Mouse (Mus musculus): ENCODE data around the gene Med17.
A peak's percentile ranks its signal among the peaks of the same experiment; 100 is the strongest.

Med17 gene

GRCm38 (mm10) chr9:15288402-15288801, 8.7 kb upstream of the Med17 start:
- no peak for DNase-seq (ENCODE audit: low spot score)

GRCm38 (mm10) chr9:15287846-15288245, 8.1 kb upstream of the Med17 start:
- no peak for DNase-seq (ENCODE audit: low spot score)

GRCm38 (mm10) chr9:15285443-15285842, 5.7 kb upstream of the Med17 start:
- no peak for DNase-seq (ENCODE audit: low spot score)

GRCm38 (mm10) chr9:15280491-15280879, 754 bp upstream of the Med17 start:
- no peak for DNase-seq (ENCODE audit: low spot score)

- no peak for DNase-seq (ENCODE audit: low spot score)
Observed at GRCm38 (mm10) chr9:15279139-15279648, 537 bp downstream of the Med17 start.

GRCm38 (mm10) chr9:15278343-15278742, 1.4 kb downstream of the Med17 start:
- no peak for DNase-seq (ENCODE audit: low spot score)

- no peak for DNase-seq (ENCODE audit: low spot score)
Observed at GRCm38 (mm10) chr9:15276855-15277254, 2.9 kb downstream of the Med17 start.

GRCm38 (mm10) chr9:15273981-15274380, 5.8 kb downstream of the Med17 start:
- no peak for DNase-seq (ENCODE audit: low spot score)

- DNase-seq (ENCODE audit: low spot score): no peak
Observed at GRCm38 (mm10) chr9:15263487-15263886, 16.2 kb downstream of the Med17 start.

GRCm38 (mm10) chr9:15261980-15262379, 17.8 kb downstream of the Med17 start:
- DNase-seq (ENCODE audit: low spot score): no peak

- no peak for DNase-seq (ENCODE audit: low spot score)
Observed at GRCm38 (mm10) chr9:15256214-15256613, 23.5 kb downstream of the Med17 start.

- DNase-seq (ENCODE audit: low spot score): no peak
Observed at GRCm38 (mm10) chr9:15254501-15254900, 25.2 kb downstream of the Med17 start.

- no peak for DNase-seq (ENCODE audit: low spot score)
Observed at GRCm38 (mm10) chr9:15252196-15252595, 27.5 kb downstream of the Med17 start.

- DNase-seq (ENCODE audit: low spot score): no peak
Observed at GRCm38 (mm10) chr9:15250376-15250775, 29.4 kb downstream of the Med17 start.

- DNase-seq (ENCODE audit: low spot score): no peak
Observed at GRCm38 (mm10) chr9:15245319-15246075, 34.2 kb downstream of the Med17 start.

- peak; percentile 12 for DNase-seq (ENCODE audit: low spot score)
Observed at GRCm38 (mm10) chr9:15242130-15242529, 37.6 kb downstream of the Med17 start.

- peak; percentile 85 for DNase-seq (ENCODE audit: low spot score)
Observed at GRCm38 (mm10) chr9:15241596-15241939, 38.2 kb downstream of the Med17 start.

- DNase-seq (ENCODE audit: low spot score): peak; percentile 19
Observed at GRCm38 (mm10) chr9:15240863-15241595, 38.7 kb downstream of the Med17 start.

GRCm38 (mm10) chr9:15240006-15240405, 39.7 kb downstream of the Med17 start:
- DNase-seq (ENCODE audit: low spot score): peak; percentile 19

- DNase-seq (ENCODE audit: low spot score): peak; percentile 62
Observed at GRCm38 (mm10) chr9:15239042-15239925, 40.4 kb downstream of the Med17 start, which contains the start of gene Vstm5. Gene Vstm5, plus strand, starts transcription at chr9:15239045.

GRCm38 (mm10) chr9:15238297-15238990, 41.3 kb downstream of the Med17 start:
- DNase-seq (ENCODE audit: low spot score): peak; percentile 37

All from testis, postnatal 10 days (tissue).